Mouse (Mus musculus) testis, postnatal 10 days (tissue): ENCODE results near the gene Hoxa9.

Source experiments
- DNase-seq: peaks from one replicate; pipeline ENCODE4 v3.0.0; 2021; ENCODE audit warnings: low spot score

The Hoxa9 gene

DNA sequence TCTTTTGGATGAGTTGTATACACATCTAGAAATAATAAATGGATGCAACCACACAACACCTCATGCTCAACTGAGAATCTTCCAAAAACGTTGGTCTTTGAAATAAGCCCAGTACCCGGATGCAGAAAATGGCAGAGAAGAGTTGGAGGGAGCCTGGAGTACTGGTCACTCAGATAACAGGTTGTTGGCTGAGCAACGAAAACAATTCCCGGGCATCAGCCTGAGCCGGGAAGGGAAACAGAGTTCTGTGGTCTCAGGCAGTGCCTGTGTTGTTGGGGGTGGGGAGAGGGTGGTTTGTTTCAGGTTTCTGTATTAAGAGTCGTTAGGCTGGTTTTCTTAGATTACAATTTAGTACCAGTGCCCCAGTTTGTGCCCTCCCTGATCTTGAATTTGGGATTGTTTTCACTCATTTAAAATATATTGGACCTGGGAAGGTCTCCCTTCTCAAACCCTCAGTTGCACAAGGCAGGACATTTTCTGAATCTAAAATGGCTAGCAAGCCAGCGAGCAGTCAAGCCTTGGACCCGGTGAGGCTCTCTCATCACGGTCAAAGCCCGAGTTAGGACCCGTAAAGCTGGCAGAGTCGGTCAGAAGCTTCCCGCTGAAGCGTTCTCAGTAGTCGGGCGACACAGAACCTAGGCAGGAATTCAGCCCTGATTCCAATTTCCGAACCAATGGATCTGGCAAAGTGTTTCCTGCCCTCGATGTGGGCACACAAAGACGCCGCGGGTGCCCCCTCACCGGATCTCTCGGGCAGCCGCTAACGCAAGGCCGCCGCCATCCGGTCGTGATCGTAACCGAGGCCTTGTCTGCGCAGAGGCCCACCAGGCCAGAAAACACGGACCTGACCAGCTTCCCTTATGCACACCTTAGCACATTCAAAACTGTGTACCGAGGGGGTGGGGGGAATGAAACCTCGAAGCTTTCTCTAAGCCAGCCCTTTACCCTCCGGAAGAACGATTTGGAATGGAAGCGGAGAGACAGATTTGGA is 2.1 kb downstream of the Hoxa9 start:
- DNase-seq: no peak

GRCm38 (mm10) chr6:52227470-52228222 is 3.2 kb downstream of the Hoxa9 start:
- DNase-seq: no peak

DNA sequence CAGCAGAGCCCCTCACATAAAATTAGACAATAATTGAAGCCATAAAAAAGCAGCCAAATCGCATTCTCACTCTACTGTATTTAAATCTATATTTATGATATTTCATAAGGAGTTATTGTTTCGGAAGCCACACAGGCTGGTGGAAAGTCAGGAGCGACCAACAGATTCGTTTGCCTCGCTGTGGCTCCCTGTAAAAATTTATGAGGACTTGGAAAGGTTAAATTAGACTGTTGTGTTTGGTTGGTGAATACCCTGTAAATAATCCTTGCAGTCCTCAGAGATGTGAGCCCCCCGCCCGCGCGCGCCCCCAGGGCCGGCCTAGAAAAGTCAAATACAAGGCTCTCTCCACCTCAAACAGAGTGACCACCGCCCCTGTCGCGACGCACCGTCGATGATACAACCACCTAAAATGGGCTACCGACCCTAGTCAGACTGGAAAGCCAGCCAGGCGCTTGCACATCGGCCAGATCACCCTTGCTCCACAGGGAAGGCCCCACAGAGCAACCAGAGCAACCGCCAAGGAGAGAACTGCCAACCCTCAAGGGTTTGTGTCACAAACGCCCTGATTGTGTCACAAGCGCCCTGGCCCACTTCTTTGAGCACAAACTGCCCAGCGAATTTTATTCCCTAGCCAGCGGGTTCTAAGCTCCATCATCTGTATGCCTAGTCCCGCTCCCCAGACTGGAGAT is 4.2 kb downstream of the Hoxa9 start:
- DNase-seq: no peak

DNA sequence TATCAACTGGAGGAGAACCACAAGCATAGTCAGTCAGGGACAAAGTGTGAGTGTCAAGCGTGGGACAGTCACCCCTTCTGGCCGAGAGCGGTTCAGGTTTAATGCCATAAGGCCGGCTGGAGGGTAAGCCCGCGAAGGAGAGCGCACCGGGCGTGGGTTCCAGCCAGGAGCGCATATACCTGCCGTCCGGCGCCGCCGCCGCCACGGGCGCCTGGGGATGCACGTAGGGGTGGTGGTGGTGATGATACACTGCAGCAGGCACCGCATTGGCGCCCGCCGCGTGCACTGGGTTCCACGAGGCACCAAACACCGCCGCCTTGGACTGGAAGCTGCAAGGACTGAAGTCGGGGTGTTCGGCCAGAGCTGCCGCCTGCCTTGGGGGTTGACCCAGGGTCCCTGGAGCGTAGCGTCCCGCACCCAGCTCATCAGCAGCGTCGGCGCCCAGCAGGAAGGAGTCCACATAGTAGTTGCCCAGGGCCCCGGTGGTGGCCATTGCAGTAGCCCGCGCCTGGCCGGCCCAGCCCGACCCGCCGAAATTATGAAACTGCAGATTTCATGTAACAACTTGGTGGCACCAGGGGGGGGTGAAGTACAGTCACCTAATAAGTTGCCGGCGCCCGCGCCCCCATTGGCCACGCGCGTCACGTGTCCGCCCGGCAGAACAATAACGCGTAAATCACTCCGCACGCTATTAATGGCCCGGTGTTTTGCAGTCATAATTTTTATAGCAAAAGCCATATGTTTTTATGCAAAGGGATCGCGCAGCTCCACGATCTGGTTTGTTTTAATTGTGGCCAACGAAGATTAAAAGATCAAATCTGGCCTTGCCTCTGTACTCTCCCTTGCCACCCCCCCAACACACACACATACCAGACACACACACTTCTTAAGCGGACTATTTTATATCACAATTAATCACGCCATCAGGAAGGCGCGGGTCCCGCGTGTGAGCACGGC is 5.0 kb downstream of the Hoxa9 start:
- DNase-seq: no peak

GRCm38 (mm10) chr6:52224895-52225611 is 5.8 kb downstream of the Hoxa9 start:
- no peak for DNase-seq

- peak; percentile 33 for DNase-seq
Observed at GRCm38 (mm10) chr6:52223939-52224760, 6.7 kb downstream of the Hoxa9 start.

- peak; percentile 33 for DNase-seq
Observed at GRCm38 (mm10) chr6:52222729-52223128, 8.2 kb downstream of the Hoxa9 start.

DNA sequence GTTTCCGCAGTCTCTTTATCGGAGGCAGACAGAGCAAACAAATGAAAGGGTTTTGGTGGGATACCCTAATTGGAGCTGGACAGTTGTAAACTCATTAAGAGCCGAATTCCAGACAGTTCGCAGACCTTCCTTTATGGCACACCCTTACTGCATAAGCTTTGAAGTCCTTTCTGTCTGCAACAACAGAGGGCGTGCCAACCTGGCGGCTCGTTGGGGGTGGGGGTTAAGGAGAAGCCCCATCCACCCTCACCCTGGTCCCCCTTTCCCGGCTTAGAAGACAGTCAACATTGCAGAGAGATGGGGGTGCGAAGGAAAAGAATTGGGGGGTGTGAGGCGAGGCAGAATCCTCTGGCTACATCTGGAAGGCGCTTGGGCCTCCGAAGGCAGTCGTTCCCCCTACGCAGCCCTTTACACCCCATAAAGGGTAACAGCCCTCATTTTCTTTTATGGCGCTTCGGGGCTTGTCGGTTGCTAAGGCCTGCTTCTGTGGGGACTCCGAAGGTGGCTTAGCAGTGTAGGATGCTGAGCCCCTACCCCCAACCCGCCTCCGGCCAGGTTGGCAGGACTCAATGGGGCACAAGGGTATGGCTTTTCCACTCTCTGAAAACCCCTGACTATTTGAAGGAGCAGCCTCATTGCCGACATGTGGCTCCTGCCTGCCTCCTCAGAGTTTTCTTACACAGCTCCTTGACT is 8.8 kb downstream of the Hoxa9 start:
- peak; percentile 50 for DNase-seq

DNA sequence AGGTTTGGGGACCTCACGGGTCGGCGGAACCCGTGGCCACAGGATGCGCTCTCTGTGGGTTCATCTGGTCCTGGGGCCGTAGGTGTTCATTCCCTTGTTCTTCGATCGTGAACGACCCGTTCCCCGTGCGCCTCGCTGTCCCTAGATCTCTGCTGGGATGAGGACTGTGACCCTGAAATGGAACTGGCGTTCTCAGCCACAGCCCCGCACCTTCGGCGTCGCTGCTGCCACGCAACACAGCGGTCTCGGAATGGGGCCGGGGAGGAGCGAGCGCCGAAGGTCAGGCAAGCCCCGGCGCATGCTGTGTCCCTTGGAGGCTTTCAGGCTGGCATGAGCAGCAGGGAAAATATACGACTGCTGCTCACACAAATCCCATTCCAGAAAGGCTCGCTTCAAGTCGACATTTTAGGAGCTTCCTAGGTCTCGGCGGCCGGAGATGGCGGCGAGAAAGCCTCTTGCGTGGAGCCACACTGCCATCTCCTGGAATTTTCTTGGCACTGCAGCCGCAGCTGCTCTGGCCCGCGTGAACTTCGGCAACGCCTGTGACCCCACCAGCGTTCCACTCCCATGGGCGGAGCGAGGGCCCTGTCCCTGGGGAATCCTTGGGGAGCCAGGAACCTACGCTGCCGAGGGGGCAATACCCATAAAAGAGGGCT is 9.4 kb downstream of the Hoxa9 start, which contains the start of gene Hoxa7:
Gene Hoxa7 (minus strand): TSS at position 518 of the 656 bp plus-strand sequence.
- DNase-seq: peak; percentile 93

DNA sequence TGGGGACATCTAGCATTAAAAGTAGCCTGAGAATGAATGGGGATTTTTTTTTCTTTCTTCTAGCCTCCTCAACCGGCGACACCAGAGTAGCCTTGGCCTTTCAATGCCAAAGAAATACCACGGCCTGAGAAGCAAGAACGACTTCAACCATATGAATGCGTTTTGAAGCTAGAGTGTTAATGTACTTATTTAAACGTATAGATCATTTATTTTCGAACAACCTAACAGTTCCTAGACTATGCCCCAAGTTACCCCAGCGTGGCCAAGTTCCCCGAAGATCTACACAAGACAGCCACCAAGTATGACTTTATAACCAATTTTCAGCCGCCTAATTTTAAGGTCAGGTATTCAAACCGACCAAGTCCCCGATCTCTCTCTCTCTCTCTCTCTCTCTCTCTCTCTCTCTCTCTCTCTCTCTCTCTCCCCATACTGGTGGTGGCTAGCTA is 10.0 kb downstream of the Hoxa9 start:
- no peak for DNase-seq

GRCm38 (mm10) chr6:52220003-52220864 is 10.7 kb downstream of the Hoxa9 start:
- DNase-seq: peak; percentile 39

GRCm38 (mm10) chr6:52219234-52219942 is 11.5 kb downstream of the Hoxa9 start:
- DNase-seq: peak; percentile 36

GRCm38 (mm10) chr6:52218643-52219215 is 12.2 kb downstream of the Hoxa9 start:
- DNase-seq: peak; percentile 42

DNA sequence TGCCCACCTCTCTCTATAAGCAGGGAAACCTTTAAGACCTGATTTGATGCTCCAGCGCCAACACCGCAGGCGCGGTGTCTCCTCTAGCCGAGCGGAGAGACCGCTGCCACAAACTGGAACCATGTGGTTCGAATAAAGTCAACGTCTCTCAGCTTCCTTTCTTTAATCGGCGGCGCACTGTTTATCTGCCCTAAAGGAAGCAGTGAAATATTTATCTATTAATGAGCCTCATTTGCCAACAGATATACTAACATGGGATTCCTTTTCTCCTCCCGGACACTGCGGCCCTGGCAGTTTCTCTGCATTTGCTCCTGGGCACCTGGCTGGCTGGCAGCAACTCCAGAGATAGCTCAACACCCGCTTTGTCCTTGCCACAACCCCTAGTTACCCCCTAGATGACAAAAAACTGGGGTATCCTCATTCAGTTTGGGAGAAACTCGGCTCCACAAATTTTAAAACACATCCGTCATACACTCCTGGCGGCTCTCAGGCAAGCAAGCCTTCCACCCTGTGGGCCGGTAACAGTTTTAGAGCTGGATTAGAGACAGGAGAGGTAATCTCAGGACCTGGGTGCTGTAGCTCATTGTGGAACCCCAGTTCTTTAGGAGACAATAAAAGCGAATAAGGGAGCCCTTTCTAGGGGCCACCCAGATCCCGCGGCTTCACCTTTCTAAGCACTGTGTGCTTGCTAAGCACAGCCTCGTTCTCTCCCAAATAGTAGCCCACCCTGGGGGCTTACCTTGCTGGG is 12.8 kb downstream of the Hoxa9 start:
- no peak for DNase-seq

DNA sequence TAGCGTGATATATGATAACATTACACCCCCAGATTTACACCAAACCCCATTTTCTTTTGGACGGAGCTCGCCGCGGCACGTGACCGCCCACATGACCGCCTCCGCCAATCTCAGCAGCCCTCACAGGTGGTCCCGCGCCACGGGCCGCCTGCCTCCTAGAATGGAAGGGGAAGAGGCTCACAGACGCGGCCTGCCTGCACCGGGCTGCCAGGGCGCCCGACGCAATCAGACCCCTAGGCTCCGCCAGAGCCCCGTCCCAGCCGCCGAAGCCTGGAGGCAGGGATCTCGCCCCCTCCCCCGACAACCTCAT is 13.5 kb downstream of the Hoxa9 start:
- no peak for DNase-seq
